Mouse (Mus musculus) adrenal gland, postnatal 0 days (tissue): ENCODE results near the gene Plcb3. TPM values are rescaled to one million over a fixed set of nuclear protein-coding genes. Genes with fewer than 3 reads are reported as not detected.

Source experiments
- microRNA-seq: library from miRNA; unstranded; fragments of <30 nt; microRNA quantifications from one replicate; pipeline ENCODE4, GENCODE M21; 2016; ENCODE audit warnings: borderline replicate concordance; ENCODE audit not compliant: insufficient number of aligned reads
- polyA plus RNA-seq: library from polyadenylated mRNA; unstranded; fragments of >200 nt; fragmentation: Nextera tagmentation; extraction: Ambion mirVana; gene quantifications from 2 replicates; pipeline ENCODE4 v1.2.1, GENCODE M21; 2015

The Plcb3 gene
- polyA plus RNA-seq, 1 experiment from 2014 or later: 25.4 TPM

Small RNA genes lying within 50 kb of the gene (microRNA-seq; reads per million reads assigned to microRNA genes)
- gene Mir6990: not detected

Other genes starting within 250 kb of the Plcb3 start
- 14.0 and 22.7 TPM in 2 replicates for gene Rps6ka4, start 135.8 kb downstream of the Plcb3 start, polyA plus RNA-seq
- gene Ccdc88b, start 118.3 kb downstream of the Plcb3 start, polyA plus RNA-seq: 0.80 and 0.82 TPM in 2 replicates
- gene Trmt112, start 66.8 kb downstream of the Plcb3 start, polyA plus RNA-seq: 97.2 and 142 TPM in 2 replicates
- 373 and 481 TPM in 2 replicates for gene Prdx5, start 66.4 kb downstream of the Plcb3 start, polyA plus RNA-seq
- gene Esrra, start 54.7 kb downstream of the Plcb3 start, polyA plus RNA-seq: 11.7 and 11.8 TPM in 2 replicates
- 1.5 and 5.6 TPM in 2 replicates for gene Catsperz, start 51.1 kb downstream of the Plcb3 start, polyA plus RNA-seq
- 0.55 and 0.68 TPM in 2 replicates for gene Kcnk4, start 42.0 kb downstream of the Plcb3 start, polyA plus RNA-seq
- 117 and 144 TPM in 2 replicates for gene Bad, start 34.6 kb downstream of the Plcb3 start, polyA plus RNA-seq
- gene Gpr137, start 34.0 kb downstream of the Plcb3 start, polyA plus RNA-seq: 36.1 and 50.1 TPM in 2 replicates
- 140 and 156 TPM in 2 replicates for gene Ppp1r14b, start 1.5 kb downstream of the Plcb3 start, polyA plus RNA-seq
- 128 and 174 TPM in 2 replicates for gene Fkbp2, start 4.0 kb upstream of the Plcb3 start, polyA plus RNA-seq
- 32.8 and 49.2 TPM in 2 replicates for gene Vegfb, start 11.2 kb upstream of the Plcb3 start, polyA plus RNA-seq
- gene Dnajc4, start 16.1 kb upstream of the Plcb3 start, polyA plus RNA-seq: 30.8 and 47.0 TPM in 2 replicates
- gene Nudt22, start 19.6 kb upstream of the Plcb3 start, polyA plus RNA-seq: 33.0 and 55.2 TPM in 2 replicates
- 10.4 and 13.5 TPM in 2 replicates for gene Trpt1, start 19.7 kb upstream of the Plcb3 start, polyA plus RNA-seq
- gene Fermt3, start 43.0 kb upstream of the Plcb3 start, polyA plus RNA-seq: 8.6 and 12.4 TPM in 2 replicates
- 63.4 and 96.8 TPM in 2 replicates for gene Stip1, start 63.5 kb upstream of the Plcb3 start, polyA plus RNA-seq
- 20.7 and 38.8 TPM in 2 replicates for gene Macrod1, start 80.3 kb upstream of the Plcb3 start, polyA plus RNA-seq
- 2.6 and 4.1 TPM in 2 replicates for gene Flrt1, start 129.3 kb upstream of the Plcb3 start, polyA plus RNA-seq
- 131 and 158 TPM in 2 replicates for gene Otub1, start 229.8 kb upstream of the Plcb3 start, polyA plus RNA-seq
- gene Cox8a, start 241.1 kb upstream of the Plcb3 start, polyA plus RNA-seq: 1,475 and 1,664 TPM in 2 replicates